Mouse (Mus musculus): ENCODE results near the gene Npas2.

Gene Npas2

GRCm38 (mm10) chr1:39192997-39193861 lies at the start of gene Npas2:
Gene Npas2 (plus strand): TSS chr1:39193731.
- no peak for DNase-seq (ENCODE audit: low spot score in 2 of 2)

DNA sequence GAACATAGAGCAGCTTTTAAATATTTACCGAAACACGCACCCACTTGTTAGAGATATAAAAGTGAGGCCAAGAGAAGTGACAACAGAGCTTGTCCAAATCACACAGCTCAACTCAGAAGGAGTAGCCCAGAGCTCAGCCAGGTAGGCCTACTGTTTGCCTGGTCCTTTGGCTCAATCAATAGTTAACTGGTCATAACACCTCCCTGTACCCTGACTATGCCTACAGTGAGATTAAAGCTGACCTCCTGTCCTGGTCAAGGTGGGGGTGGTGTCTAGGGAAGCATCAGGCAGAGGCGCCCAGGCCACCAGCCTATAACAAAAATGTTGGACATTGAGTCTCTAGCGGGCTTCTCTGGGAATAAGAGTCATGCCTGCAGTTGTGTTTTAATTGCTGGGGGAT lies 36.8 kb upstream of the Npas2 start:
- DNase-seq (ENCODE audit: low spot score in 2 of 2) = no peak

DNA sequence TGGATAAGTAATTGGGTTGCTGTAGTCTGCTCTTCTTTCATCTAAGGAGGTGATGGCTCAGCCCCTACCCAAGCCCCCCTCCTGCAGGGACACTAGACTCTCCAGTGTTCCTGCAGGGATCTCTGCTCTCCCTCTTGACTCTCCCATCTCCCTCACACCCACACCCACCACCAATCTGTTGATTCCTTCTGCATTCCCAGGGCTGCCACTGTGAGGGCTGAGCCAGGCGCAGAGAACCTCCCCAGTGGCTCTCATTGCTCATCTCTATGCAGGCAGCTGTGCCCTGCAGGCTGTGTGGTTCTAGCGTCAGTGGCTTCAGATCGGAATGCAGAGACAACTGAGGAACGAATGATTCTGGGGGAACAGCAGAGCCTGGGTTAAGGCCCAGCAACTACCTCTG lies 33.4 kb upstream of the Npas2 start:
- DNase-seq (ENCODE audit: low spot score in 2 of 2) = peak in 1 of 2 experiments; percentile 37

- DNase-seq (ENCODE audit: low spot score in 2 of 2) = no peak
Observed at GRCm38 (mm10) chr1:39163077-39163476, 30.5 kb upstream of the Npas2 start.

DNA sequence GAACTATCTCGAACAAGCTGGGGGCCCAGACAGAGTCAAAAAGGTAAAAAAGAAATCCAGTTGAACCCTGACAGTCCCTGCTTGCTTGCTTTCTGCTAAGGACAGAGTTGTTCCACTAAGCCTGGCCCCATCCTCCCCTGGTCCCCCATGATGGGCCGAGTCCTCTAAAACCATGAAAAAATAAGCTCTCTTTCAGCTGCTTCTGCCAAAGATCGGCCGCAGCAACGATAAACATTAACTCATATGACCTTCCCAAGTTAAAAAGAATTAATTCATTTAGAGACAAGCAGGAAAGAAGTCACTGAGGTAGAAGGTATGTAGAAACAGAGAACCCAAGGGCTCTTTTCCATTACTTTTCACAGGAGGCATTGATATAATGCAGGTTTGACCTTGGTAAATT lies 16.8 kb upstream of the Npas2 start:
- DNase-seq (ENCODE audit: low spot score in 2 of 2) = no peak

DNA sequence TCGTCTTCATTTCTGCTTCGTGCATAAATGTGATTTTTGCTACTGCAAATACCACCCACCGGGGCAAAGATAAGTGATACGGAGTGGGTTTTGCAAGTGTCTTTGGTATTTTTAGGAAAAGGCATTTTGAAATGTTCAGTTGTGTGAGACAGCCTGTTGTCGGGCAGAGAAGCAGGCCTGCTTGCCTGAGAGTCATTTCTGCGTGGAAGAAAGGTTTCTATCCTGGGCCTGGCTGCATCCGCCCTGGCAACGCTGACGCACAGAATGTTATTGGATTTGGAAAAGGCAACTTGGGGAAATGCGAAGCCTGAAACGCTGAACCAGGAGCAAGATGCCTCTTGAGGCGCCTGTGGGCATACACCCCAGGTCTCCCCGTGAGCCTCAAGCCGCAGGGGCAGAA lies 16.3 kb upstream of the Npas2 start:
- DNase-seq (ENCODE audit: low spot score in 2 of 2) = peak; percentile 68

DNA sequence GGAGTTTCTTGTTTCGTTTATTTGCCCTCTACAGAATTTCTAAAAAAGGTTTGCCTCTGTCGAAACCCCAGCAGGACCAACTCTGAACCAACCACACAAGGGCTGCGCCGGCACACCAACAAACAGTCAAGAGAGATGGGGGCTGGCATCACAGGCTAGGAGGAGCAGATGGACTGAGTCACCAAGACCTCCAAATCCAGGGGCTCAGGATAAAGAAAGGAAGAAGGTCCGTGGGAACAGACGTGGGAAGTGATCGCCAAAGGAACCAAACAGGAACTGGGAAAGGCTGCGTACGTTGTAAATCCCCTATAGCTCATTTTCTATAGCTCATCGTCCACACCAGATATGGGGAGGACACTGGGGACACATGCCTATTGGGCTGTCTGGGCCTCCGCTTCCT lies 13.7 kb upstream of the Npas2 start:
- no peak for DNase-seq (ENCODE audit: low spot score in 2 of 2)

GRCm38 (mm10) chr1:39180517-39180916 lies 13.0 kb upstream of the Npas2 start:
- no peak for DNase-seq (ENCODE audit: low spot score in 2 of 2)

DNA sequence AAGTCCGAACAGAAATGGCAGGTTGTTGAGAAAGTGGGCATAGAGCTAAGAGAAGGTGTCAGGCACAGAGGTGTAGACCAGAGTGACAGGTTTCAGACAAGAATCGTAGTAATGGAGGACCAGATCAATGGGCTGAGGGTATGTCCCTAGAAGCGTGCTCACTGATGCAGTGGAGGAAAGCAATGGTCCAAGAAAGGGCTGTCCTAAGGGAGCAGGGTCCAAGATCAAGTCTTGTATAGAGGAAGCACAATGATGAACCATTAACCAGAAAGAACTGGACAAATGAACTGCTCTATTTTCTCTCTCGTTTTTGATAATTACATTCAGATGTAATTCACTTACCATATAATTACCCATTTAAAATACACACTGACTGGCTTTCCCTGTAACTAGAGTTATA lies 11.6 kb upstream of the Npas2 start:
- DNase-seq (ENCODE audit: low spot score in 2 of 2) = no peak

DNA sequence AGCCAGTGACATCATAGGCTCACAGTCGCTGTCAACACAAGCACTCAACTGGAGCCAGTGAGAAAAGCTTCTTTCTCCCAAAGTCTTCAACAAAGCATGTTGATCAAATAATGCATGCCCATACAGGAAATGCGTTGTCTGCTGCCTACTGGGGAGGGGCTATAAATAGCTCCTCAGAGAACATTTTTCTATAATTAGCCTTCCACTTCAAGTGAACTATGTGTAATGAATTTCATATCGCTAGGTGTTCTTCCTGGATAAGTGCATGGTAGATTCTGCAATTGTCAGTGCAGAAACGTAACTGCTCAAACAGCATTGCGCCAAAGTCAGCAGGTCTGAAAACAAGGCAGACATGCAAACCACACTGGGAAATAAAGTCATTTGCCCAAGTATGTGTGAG lies 7.7 kb upstream of the Npas2 start:
- no peak for DNase-seq (ENCODE audit: low spot score in 2 of 2)

- no peak for DNase-seq (ENCODE audit: low spot score in 2 of 2)
Observed at GRCm38 (mm10) chr1:39186711-39187437, 6.7 kb upstream of the Npas2 start.

GRCm38 (mm10) chr1:39191122-39191521 lies 2.4 kb upstream of the Npas2 start:
- no peak for DNase-seq (ENCODE audit: low spot score in 2 of 2)

DNA sequence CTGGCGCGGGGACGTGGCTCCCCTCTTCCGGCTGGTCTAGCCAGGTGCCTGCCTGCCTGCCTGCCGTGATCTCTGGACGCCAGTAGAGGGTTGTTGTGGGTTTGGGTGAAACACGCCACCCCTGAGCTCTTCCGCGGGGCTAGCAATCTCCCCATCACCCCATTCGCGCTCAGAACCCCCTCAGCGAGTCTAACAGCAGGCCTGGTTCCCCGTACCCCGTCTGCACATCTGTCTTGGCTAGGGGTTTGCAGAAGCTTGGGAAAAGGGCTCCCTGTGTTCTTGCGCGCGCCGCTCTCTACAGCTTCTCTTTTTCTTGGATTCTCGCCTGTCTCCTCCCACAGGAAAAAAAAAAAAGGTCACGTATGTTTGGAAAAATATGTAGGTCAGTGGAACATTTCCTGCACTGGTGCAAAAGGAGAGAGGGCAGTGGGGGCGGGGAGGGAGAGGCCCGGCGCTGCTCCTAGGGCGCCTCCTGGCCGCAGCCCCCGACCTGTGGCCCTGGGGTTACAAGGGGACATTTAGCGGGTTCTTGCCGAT lies 1.0 kb upstream of the Npas2 start:
- DNase-seq (ENCODE audit: low spot score in 2 of 2) = peak; percentile 44 to 45

GRCm38 (mm10) chr1:39193862-39194675 lies 538 bp downstream of the Npas2 start:
- DNase-seq (ENCODE audit: low spot score in 2 of 2) = peak; percentile 55 to 64

DNA sequence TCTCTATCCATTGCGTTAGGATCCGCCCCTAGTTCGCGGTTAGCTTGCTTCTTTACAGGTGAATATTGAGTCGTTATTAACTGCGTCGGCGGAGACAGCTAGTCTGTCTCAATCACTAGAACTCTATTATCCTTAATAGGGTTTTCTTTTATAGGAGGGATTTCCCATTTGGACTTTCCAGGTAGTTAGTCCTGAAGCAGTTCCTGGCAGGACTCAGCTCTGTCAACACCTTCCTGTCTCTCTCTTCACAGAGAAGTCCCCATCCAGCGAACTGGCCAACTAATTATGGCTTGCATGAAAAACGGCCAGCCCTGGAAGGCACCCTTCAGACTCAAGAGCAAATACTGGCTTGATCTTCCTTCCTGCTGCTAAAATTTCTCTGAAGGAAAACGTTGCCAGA lies 1.4 kb downstream of the Npas2 start:
- no peak for DNase-seq (ENCODE audit: low spot score in 2 of 2)

DNA sequence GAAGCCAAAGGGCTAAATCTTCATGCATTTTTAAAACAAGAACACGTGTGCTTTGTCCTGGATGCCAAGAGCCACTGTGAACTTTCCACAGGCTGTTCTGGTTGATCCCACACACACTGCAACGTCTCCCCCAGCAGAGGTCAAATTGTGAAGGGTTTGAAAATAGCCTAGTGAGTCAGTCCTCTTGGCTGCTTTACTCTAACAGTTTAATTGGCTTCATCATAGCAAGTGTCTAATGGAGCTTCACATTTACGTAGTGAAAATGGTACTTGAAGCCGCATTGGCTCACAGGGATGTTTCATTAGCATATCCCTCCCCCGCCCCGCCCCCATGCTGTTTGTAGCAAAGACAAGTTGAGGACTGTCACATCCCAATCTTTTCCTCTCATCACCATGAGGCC lies 2.6 kb downstream of the Npas2 start:
- no peak for DNase-seq (ENCODE audit: low spot score in 2 of 2)

DNA sequence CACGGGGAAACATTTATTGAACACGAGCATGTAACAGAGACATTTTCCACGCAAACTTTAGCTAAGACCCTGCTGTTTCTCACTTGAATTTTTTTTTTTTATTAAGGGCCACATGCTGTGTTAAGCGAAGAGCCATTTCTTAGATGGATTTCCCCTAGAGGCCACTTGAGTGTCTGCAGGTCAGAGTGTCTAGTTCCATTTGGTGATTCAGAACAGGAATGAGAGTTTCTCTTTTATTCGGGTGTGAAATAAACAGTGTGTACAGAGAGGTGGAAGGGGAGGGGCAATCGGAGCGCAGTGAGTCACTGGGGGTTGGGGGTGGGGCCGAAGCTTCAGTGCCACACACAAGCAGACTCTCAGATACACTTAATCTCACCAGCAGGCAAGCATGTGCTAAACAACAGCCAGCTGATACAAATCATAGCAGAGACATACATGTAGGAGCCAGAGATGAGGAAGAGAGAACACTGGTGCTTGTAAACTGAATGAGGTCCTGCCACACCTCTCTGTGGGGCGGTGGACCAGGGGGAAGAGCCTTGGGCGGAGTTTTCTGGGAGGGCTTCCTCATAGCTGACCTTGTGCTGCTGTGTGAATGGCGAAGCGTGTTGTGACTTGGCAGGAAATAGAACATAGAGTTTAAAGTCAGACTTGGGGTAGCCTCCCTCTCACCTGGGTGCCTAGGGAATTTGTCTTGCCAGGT lies 3.3 kb downstream of the Npas2 start:
- no peak for DNase-seq (ENCODE audit: low spot score in 2 of 2)

- no peak for DNase-seq (ENCODE audit: low spot score in 2 of 2)
Observed at GRCm38 (mm10) chr1:39205021-39205420, 11.5 kb downstream of the Npas2 start.

GRCm38 (mm10) chr1:39205697-39206096 lies 12.2 kb downstream of the Npas2 start:
- no peak for DNase-seq (ENCODE audit: low spot score in 2 of 2)

- no peak for DNase-seq (ENCODE audit: low spot score in 2 of 2)
Observed at GRCm38 (mm10) chr1:39206942-39207341, 13.4 kb downstream of the Npas2 start.

DNA sequence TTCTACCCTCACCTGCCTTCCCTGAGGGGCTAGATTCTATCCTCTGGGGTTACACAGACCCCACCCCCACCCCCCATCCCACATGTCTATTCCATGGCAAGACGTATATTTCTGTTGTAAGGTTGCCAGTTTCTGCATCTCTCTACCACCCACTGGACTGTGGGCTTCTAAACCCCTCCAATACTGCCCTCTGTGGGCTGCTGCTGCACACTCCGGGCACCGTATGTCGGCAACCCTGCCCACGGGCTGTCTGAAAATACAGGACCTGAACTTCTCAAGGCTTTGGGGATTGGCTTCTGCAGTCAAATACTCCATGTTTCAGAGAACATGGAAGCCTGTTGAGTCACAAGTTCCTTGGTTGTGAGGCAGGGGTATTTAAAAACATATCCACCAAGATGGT lies 17.4 kb downstream of the Npas2 start:
- DNase-seq (ENCODE audit: low spot score in 2 of 2) = no peak
